Mouse (Mus musculus) retina, adult 2 months (tissue): Measurements from ENCODE around the gene Tyw1.

ENCODE experiments used
- DNase-seq: peaks from one replicate; pipeline ENCODE4 v3.0.0-alpha.2; 2012; ENCODE audit warnings: low read depth, low spot score

Gene Tyw1

GRCm38 (mm10) chr5:130314926-130315325 is 59.5 kb downstream of the Tyw1 start:
- DNase-seq, result no peak

GRCm38 (mm10) chr5:130316321-130316720 is 60.9 kb downstream of the Tyw1 start:
- no peak for DNase-seq

- no peak for DNase-seq
Observed at GRCm38 (mm10) chr5:130319783-130320182, 64.4 kb downstream of the Tyw1 start.

GRCm38 (mm10) chr5:130320485-130320884 is 65.1 kb downstream of the Tyw1 start:
- DNase-seq, result no peak

- DNase-seq, result no peak
Observed at GRCm38 (mm10) chr5:130325486-130325885, 70.1 kb downstream of the Tyw1 start.

- DNase-seq, result no peak
Observed at GRCm38 (mm10) chr5:130327615-130328263, 72.3 kb downstream of the Tyw1 start.

GRCm38 (mm10) chr5:130328366-130328765 is 72.9 kb downstream of the Tyw1 start:
- no peak for DNase-seq

GRCm38 (mm10) chr5:130329889-130330288 is 74.5 kb downstream of the Tyw1 start:
- no peak for DNase-seq

- DNase-seq, result no peak
Observed at GRCm38 (mm10) chr5:130330801-130331200, 75.4 kb downstream of the Tyw1 start.

- DNase-seq, result no peak
Observed at GRCm38 (mm10) chr5:130331206-130331605, 75.8 kb downstream of the Tyw1 start.

- DNase-seq, result no peak
Observed at GRCm38 (mm10) chr5:130333566-130333965, 78.1 kb downstream of the Tyw1 start.

- no peak for DNase-seq
Observed at GRCm38 (mm10) chr5:130333971-130334370, 78.6 kb downstream of the Tyw1 start.

GRCm38 (mm10) chr5:130335462-130335861 is 80.0 kb downstream of the Tyw1 start:
- DNase-seq, result no peak

- no peak for DNase-seq
Observed at GRCm38 (mm10) chr5:130340656-130341055, 85.2 kb downstream of the Tyw1 start.

GRCm38 (mm10) chr5:130344999-130345398 is 89.6 kb downstream of the Tyw1 start:
- DNase-seq, result no peak

GRCm38 (mm10) chr5:130345871-130346270 is 90.5 kb downstream of the Tyw1 start:
- DNase-seq, result no peak

GRCm38 (mm10) chr5:130355223-130355622 is 99.8 kb downstream of the Tyw1 start:
- no peak for DNase-seq

- no peak for DNase-seq
Observed at GRCm38 (mm10) chr5:130363111-130363510, 107.7 kb downstream of the Tyw1 start.

- DNase-seq, result no peak
Observed at GRCm38 (mm10) chr5:130363773-130364172, 108.4 kb downstream of the Tyw1 start.

GRCm38 (mm10) chr5:130368236-130368635 is 112.8 kb downstream of the Tyw1 start:
- DNase-seq, result no peak

GRCm38 (mm10) chr5:130369237-130369636 is 113.8 kb downstream of the Tyw1 start, which contains the start of gene Caln1:
Caln1 (plus strand) TSS chr5:130369455.
- DNase-seq, result no peak

GRCm38 (mm10) chr5:130375411-130375810 is 120.0 kb downstream of the Tyw1 start:
- no peak for DNase-seq

GRCm38 (mm10) chr5:130384222-130384912 is 128.9 kb downstream of the Tyw1 start, which contains the start of gene A330070K13Rik:
A330070K13Rik (minus strand) TSS chr5:130384631.
- DNase-seq, result no peak
